ENCODE assay signal across 11 mouse cellular contexts in the genomic region with DNA sequence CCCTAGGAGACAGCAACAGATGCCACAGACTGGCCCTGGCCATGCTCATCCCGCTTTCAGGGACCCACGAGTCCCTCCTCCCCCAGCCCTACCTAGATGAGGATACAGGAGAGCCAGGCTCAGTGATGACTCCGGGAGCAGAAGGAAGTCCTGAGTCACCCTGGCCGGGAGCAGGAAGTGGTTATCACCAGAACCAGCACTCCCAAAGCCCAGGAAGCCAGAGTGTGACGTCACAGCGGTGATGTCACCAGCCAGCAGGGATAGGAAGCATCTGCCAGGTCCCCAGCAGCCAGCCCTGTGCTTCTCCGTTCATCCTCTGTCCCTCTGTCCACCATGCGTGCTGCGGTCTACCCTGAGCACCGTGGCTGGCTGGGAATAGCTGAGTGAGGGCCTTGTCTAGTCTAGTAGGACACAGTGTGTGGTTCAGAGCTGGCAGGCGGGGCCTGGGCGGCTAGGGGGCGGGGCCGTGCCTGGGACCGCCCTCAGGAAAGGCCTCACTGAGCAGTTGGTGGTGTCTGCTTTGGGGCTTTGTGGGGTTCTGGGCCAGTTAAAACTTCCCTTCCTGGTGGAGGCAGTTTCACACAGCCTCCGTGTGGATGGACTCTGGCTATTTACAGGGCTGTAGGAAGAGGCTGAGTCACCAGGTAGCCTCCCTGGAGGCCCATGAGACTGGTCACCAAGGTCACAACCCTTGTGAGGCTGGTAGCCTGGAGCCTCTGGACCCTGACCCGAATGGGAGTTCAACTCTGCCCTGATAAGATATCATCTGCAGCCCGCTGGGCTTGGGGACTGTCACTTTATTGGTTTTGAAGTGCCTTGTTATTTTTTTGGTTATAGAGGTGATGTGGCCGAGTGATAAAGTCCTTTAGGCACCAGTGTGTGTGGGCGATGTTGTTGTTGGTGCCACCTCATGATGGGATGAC. TPM values are rescaled to one million over a fixed set of nuclear protein-coding genes. Genes with fewer than 3 reads are reported as not detected.
DNase-seq lines count a peak whose midpoint lies in the region; ATAC-seq lines count a peak whose summit lies in the region.
"Not testable (repeated sequence)": the region's sequence is repeated elsewhere in the genome, so short reads cannot be mapped to it uniquely, and the experiment has no call there.
"Had no signal": no experiment of that assay in that cellular context is flagged by ENCODE, and none has a peak within 500 bp of the region (broad histone marks: within the 10 kb centered on the region; RNA-seq: fewer than 3 reads in every experiment).

No protein-coding gene starts in this region.

- WGBS in heart, embryonic 15.5 days = 43% methylated on average over 17 of the region's 20 CpGs
- WGBS in intestine, embryonic 16.5 days = 57% methylated on average over 15 of the region's 20 CpGs
- 20% methylated on average over 16 of the region's 20 CpGs for WGBS in liver, embryonic 11.5 days
- WGBS in midbrain, embryonic 11.5 days = 71% methylated on average over 13 of the region's 20 CpGs

- DNase-seq in 416B (ENCODE audit: low read depth) = peak; percentile 94
- peak; percentile 36 to 44 for DNase-seq in adrenal gland, postnatal 36 days
- DNase-seq in liver, embryonic 11.5 days (ENCODE audit: low spot score) = not testable (repeated sequence)
- peak; percentile 75 for DNase-seq in midbrain, embryonic 11.5 days (ENCODE audit: low spot score, missing footprints)
- DNase-seq in splenic B cell, adult 2 months (ENCODE audit: low read depth, low spot score) = peak; percentile 42

- peak overlapping the region; percentile 22 for H3K4me3 ChIP-seq in heart, embryonic 15.5 days
- H3K4me3 ChIP-seq in intestine, embryonic 16.5 days (ENCODE audit: low read length) = peak overlapping the region; percentile 16
- H3K4me3 ChIP-seq in liver, embryonic 11.5 days (ENCODE audit: low read depth, low read length) = peak overlapping the region; percentile 46
- H3K4me3 ChIP-seq in midbrain, embryonic 11.5 days (ENCODE audit: low read depth, low read length) = not testable (repeated sequence)

- H3K27me3 ChIP-seq in heart, embryonic 15.5 days; intestine, embryonic 16.5 days (replicated peaks; ENCODE audit: control insufficient read depth, insufficient read depth, low read length); liver, embryonic 11.5 days (replicated peaks; ENCODE audit: control insufficient read depth, insufficient read depth, low read length); midbrain, embryonic 11.5 days (ENCODE audit: control insufficient read depth, insufficient read depth, low read length); splenic B cell, adult 2 months (ENCODE audit: control insufficient read depth, insufficient read depth, low read length, poor library complexity, severe bottlenecking): not testable (repeated sequence)

- H3K9me3 ChIP-seq in heart, embryonic 15.5 days (replicated peaks); intestine, embryonic 16.5 days (ENCODE audit: control insufficient read depth, low read length); liver, embryonic 11.5 days (ENCODE audit: control insufficient read depth, low read length); midbrain, embryonic 11.5 days (ENCODE audit: control insufficient read depth, low read length): not testable (repeated sequence)

- not testable (repeated sequence) for H3K36me3 ChIP-seq in heart, embryonic 15.5 days; intestine, embryonic 16.5 days (ENCODE audit: control insufficient read depth, insufficient read depth, low read length); liver, embryonic 11.5 days (ENCODE audit: control insufficient read depth, insufficient read depth, low read length); midbrain, embryonic 11.5 days (ENCODE audit: control insufficient read depth, insufficient read depth, low read length); splenic B cell, adult 2 months (ENCODE audit: control insufficient read depth, insufficient read depth, low read length, poor library complexity, severe bottlenecking)

- H3K4me1 ChIP-seq in heart, embryonic 15.5 days (replicated peaks) = peaks cover 28% of the 10 kb centered on the region
- peaks cover 35% of the 10 kb centered on the region for H3K4me1 ChIP-seq in intestine, embryonic 16.5 days (ENCODE audit: control insufficient read depth, insufficient read depth, low read length)
- H3K4me1 ChIP-seq in liver, embryonic 11.5 days (replicated peaks; ENCODE audit: control insufficient read depth, insufficient read depth, low read length) = peaks cover 38% of the 10 kb centered on the region
- H3K4me1 ChIP-seq in midbrain, embryonic 11.5 days (ENCODE audit: control insufficient read depth, insufficient read depth, low read length) = not testable (repeated sequence)

- H3K27ac ChIP-seq in heart, embryonic 15.5 days = peak overlapping the region; percentile 90
- H3K27ac ChIP-seq in intestine, embryonic 16.5 days (ENCODE audit: low read length) = peak overlapping the region; percentile 88
- H3K27ac ChIP-seq in liver, embryonic 11.5 days (ENCODE audit: low read depth, low read length) = peak overlapping the region; percentile 92
- H3K27ac ChIP-seq in midbrain, embryonic 11.5 days (ENCODE audit: low read depth, low read length) = 0 out of 2 replicates have a peak overlapping the region, but pooled peaks have one; percentile 42

- not testable (repeated sequence) for H3K9ac ChIP-seq in heart, embryonic 15.5 days; midbrain, embryonic 11.5 days (ENCODE audit: low read length)
- H3K9ac ChIP-seq in intestine, embryonic 16.5 days (ENCODE audit: low read depth, low read length) = peak overlapping the region; percentile 50; the same call in 1 of the 2 replicates
- peak overlapping the region; percentile 68 for H3K9ac ChIP-seq in liver, embryonic 11.5 days (ENCODE audit: low read depth, low read length)

- peak overlapping the region; percentile 47 for H3K4me2 ChIP-seq in heart, embryonic 15.5 days
- peak overlapping the region; percentile 38 for H3K4me2 ChIP-seq in intestine, embryonic 16.5 days (ENCODE audit: low read depth, low read length)
- peak overlapping the region; percentile 83 for H3K4me2 ChIP-seq in liver, embryonic 11.5 days
- H3K4me2 ChIP-seq in midbrain, embryonic 11.5 days = not testable (repeated sequence)

- ATAC-seq in erythroid progenitor cell, adult 5-6 weeks (replicated peaks; ENCODE audit: low FRiP score, poor library complexity, severe bottlenecking) = peak; percentile 69
- ATAC-seq in heart, embryonic 15.5 days (replicated peaks; ENCODE audit: insufficient number of reproducible peaks, insufficient read depth, low FRiP score, low read depth) = peak; percentile 67
- ATAC-seq in intestine, embryonic 16.5 days = peak; percentile 75
- peak; percentile 84 for ATAC-seq in liver, embryonic 11.5 days (replicated peaks; ENCODE audit: low FRiP score)
- ATAC-seq in midbrain, embryonic 11.5 days (ENCODE audit: low FRiP score) = peak; percentile 52; the same call in 1 of the 2 replicates

RNA-seq across cellular contexts. Expression of a gene that starts 22.5 kb away (rescaled TPM):
- 100 to 1,000 TPM; 362 to 417 TPM for total RNA-seq in adrenal gland, postnatal 36 days (2021)
- total RNA-seq in erythroid progenitor cell, adult 5-6 weeks (2015; ENCODE audit: low replicate concordance) = 132 and 273 TPM in 2 replicates
- total RNA-seq in erythroid progenitor cell, adult 5-6 weeks (2017; ENCODE audit: low replicate concordance) = 69.3 and 71.9 TPM in 2 replicates
- 1,223 and 1,834 TPM in 2 replicates for polyA plus RNA-seq in heart, embryonic 15.5 days (2015; fragmentation: Nextera tagmentation; extraction: Ambion mirVana)
- 900 and 957 TPM in 2 replicates for polyA plus RNA-seq in intestine, embryonic 16.5 days (2015; fragmentation: Nextera tagmentation; extraction: Ambion mirVana)
- polyA plus RNA-seq in liver, embryonic 11.5 days (2014; fragmentation: Nextera tagmentation; extraction: Ambion mirVana) = 702 and 735 TPM in 2 replicates
- polyA plus RNA-seq in midbrain, embryonic 11.5 days (2014; fragmentation: Nextera tagmentation; extraction: Ambion mirVana) = 565 and 627 TPM in 2 replicates

RNA-seq across cellular contexts. Expression of a gene that starts 27.0 kb away (rescaled TPM):
- under 1 TPM in 1 of 2 experiments, not detected in 1; 0.23 TPM for total RNA-seq in adrenal gland, postnatal 36 days (2021)
- total RNA-seq in erythroid progenitor cell, adult 5-6 weeks (2015; ENCODE audit: low replicate concordance) = not detected in 2 replicates
- not detected in 2 replicates for total RNA-seq in erythroid progenitor cell, adult 5-6 weeks (2017; ENCODE audit: low replicate concordance)
- polyA plus RNA-seq in heart, embryonic 15.5 days (2015; fragmentation: Nextera tagmentation; extraction: Ambion mirVana) = 0.10 and 0.36 TPM in 2 replicates
- polyA plus RNA-seq in intestine, embryonic 16.5 days (2015; fragmentation: Nextera tagmentation; extraction: Ambion mirVana) = 0.20 and 0.24 TPM in 2 replicates
- polyA plus RNA-seq in liver, embryonic 11.5 days (2014; fragmentation: Nextera tagmentation; extraction: Ambion mirVana) = 0.06 and 0.40 TPM in 2 replicates
- 0.87 and 1.4 TPM in 2 replicates for polyA plus RNA-seq in midbrain, embryonic 11.5 days (2014; fragmentation: Nextera tagmentation; extraction: Ambion mirVana)
- total RNA-seq: CH12.LX had no signal

RNA-seq across cellular contexts. Expression of a gene that starts 36.4 kb away (rescaled TPM):
- total RNA-seq in adrenal gland, postnatal 36 days (2021) = 10 to 100 TPM; 13.8 to 18.8 TPM
- total RNA-seq in erythroid progenitor cell, adult 5-6 weeks (2015; ENCODE audit: low replicate concordance) = 9.7 and 14.7 TPM in 2 replicates
- 6.7 and 12.2 TPM in 2 replicates for total RNA-seq in erythroid progenitor cell, adult 5-6 weeks (2017; ENCODE audit: low replicate concordance)
- polyA plus RNA-seq in heart, embryonic 15.5 days (2015; fragmentation: Nextera tagmentation; extraction: Ambion mirVana) = 11.1 and 15.3 TPM in 2 replicates
- 5.6 and 7.9 TPM in 2 replicates for polyA plus RNA-seq in intestine, embryonic 16.5 days (2015; fragmentation: Nextera tagmentation; extraction: Ambion mirVana)
- 10.8 TPM in 2 replicates for polyA plus RNA-seq in liver, embryonic 11.5 days (2014; fragmentation: Nextera tagmentation; extraction: Ambion mirVana)
- 4.9 and 6.3 TPM in 2 replicates for polyA plus RNA-seq in midbrain, embryonic 11.5 days (2014; fragmentation: Nextera tagmentation; extraction: Ambion mirVana)

RNA-seq across cellular contexts. Expression of a gene that starts 36.8 kb away (rescaled TPM):
- total RNA-seq in adrenal gland, postnatal 36 days (2021) = not detected
- not detected in 2 replicates for total RNA-seq in erythroid progenitor cell, adult 5-6 weeks (2015; ENCODE audit: low replicate concordance)
- not detected in 2 replicates for total RNA-seq in erythroid progenitor cell, adult 5-6 weeks (2017; ENCODE audit: low replicate concordance)
- polyA plus RNA-seq in heart, embryonic 15.5 days (2015; fragmentation: Nextera tagmentation; extraction: Ambion mirVana) = 0.43 and 0.48 TPM in 2 replicates
- polyA plus RNA-seq in intestine, embryonic 16.5 days (2015; fragmentation: Nextera tagmentation; extraction: Ambion mirVana) = not detected in 2 replicates
- polyA plus RNA-seq in liver, embryonic 11.5 days (2014; fragmentation: Nextera tagmentation; extraction: Ambion mirVana) = not detected in 2 replicates
- not detected in 2 replicates for polyA plus RNA-seq in midbrain, embryonic 11.5 days (2014; fragmentation: Nextera tagmentation; extraction: Ambion mirVana)
- total RNA-seq: adrenal gland, postnatal 10 days; CH12.LX had no signal
- polyA plus RNA-seq: hindbrain, embryonic 16.5 days had no signal

Comparison
In these comparisons a context has a peak if more than half of its experiments do, and no peak if none do; other contexts are left out.
1. H3K27ac ChIP-seq: peak in every context shown above with its lines; median percentile 92 in liver, embryonic 11.5 days; 90 in heart, embryonic 15.5 days; 88 in intestine, embryonic 16.5 days; 42 in midbrain, embryonic 11.5 days.